Mouse (Mus musculus) bone marrow, adult 2 months (tissue): Measurements from ENCODE around the gene Nasp.
A peak's percentile ranks its signal among the peaks of the same experiment; 100 is the strongest.

Source experiments
- CTCF ChIP-seq: fragments of 200-500 bp; IDR thresholded peaks from 2 replicates; pipeline ENCODE4 v1.5.1; 2011; ENCODE audit warnings: low read length, control low read depth; ENCODE audit not compliant: control insufficient read depth, insufficient read depth
- POLR2A ChIP-seq: fragments of 200-500 bp; IDR thresholded peaks from 2 replicates; pipeline ENCODE4 v1.6.1; 2011; ENCODE audit warnings: low read depth, mild to moderate bottlenecking, control low read depth, low read length, borderline replicate concordance; ENCODE audit not compliant: control insufficient read depth

- no peak for TF ChIP-seq CTCF
- TF ChIP-seq POLR2A = peak; percentile 36; the same call in 1 of the 2 replicates
Observed at GRCm38 (mm10) chr4:116596978-116597881, 30.5 kb downstream of the Nasp start.
